Mouse (Mus musculus): ENCODE results near the gene Chchd6. TPM values are rescaled to one million over a fixed set of nuclear protein-coding genes. Genes with fewer than 3 reads are reported as not detected.

The Chchd6 gene
- total RNA-seq, 2 experiments from 2014 or later: 79.1 to 83.9 TPM

- intact Hi-C loops (cut with DNase I): no loop called here
- DNase-seq (ENCODE audit: low spot score in 2 of 2): no peak
These were observed 245.4 kb downstream of the Chchd6 start for GRCm38 (mm10) chr6:89350037-89350515.

- no peak for DNase-seq (ENCODE audit: low spot score in 2 of 2)
- intact Hi-C loops (cut with DNase I): no loop called here
These were observed 247.1 kb downstream of the Chchd6 start for GRCm38 (mm10) chr6:89348363-89348762.

- intact Hi-C loops (cut with DNase I): no loop called here
- DNase-seq (ENCODE audit: low spot score in 2 of 2): no peak
These were observed 247.7 kb downstream of the Chchd6 start for GRCm38 (mm10) chr6:89347792-89348191.

GRCm38 (mm10) chr6:89345855-89346254 lies 249.6 kb downstream of the Chchd6 start:
- intact Hi-C loops (cut with DNase I): no loop called here
- no peak for DNase-seq (ENCODE audit: low spot score in 2 of 2)

- intact Hi-C loops (cut with DNase I): no loop called here
These were observed 250.0 kb downstream of the Chchd6 start for GRCm38 (mm10) chr6:89345486-89345785.

GRCm38 (mm10) chr6:89344613-89345485 lies 250.6 kb downstream of the Chchd6 start:
- intact Hi-C loops (cut with DNase I): no loop called here
- DNase-seq (ENCODE audit: low spot score in 2 of 2): no peak

More at GRCm38 (mm10) chr6:89345486-89345785, 250.0 kb downstream of the Chchd6 start:
- peak in 1 of 2 experiments; percentile 67 for DNase-seq (ENCODE audit: low spot score in 2 of 2)

- DNase-seq (ENCODE audit: low spot score in 2 of 2): no peak
- intact Hi-C loops (cut with DNase I): no loop called here
These were observed 253.5 kb downstream of the Chchd6 start for GRCm38 (mm10) chr6:89341981-89342380.

GRCm38 (mm10) chr6:89339447-89339846 lies 256.0 kb downstream of the Chchd6 start:
- intact Hi-C loops (cut with DNase I): no loop called here
- no peak for DNase-seq (ENCODE audit: low spot score in 2 of 2)

GRCm38 (mm10) chr6:89338733-89339132 lies 256.7 kb downstream of the Chchd6 start:
- intact Hi-C loops (cut with DNase I): no loop called here
- no peak for DNase-seq (ENCODE audit: low spot score in 2 of 2)

GRCm38 (mm10) chr6:89337574-89337973 lies 257.9 kb downstream of the Chchd6 start:
- peak in 1 of 2 experiments; percentile 72 for DNase-seq (ENCODE audit: low spot score in 2 of 2)
- intact Hi-C loops (cut with DNase I): no loop called here

GRCm38 (mm10) chr6:89333964-89334702 lies 261.3 kb downstream of the Chchd6 start:
- peak in 1 of 2 experiments; percentile 38 for DNase-seq (ENCODE audit: low spot score in 2 of 2)
- intact Hi-C loops (cut with DNase I): no loop called here

Other genes with a start within 250 kb of the Chchd6 start
- 10 to 100 TPM; 59.4 to 74.6 TPM for gene Plxna1, start 233.0 kb downstream of the Chchd6 start, total RNA-seq (2021)
- 1 to 10 TPM; 3.6 to 3.9 TPM for gene Txnrd3, start 48.3 kb upstream of the Chchd6 start, total RNA-seq (2021)
- gene Vmn1r40, start 111.9 kb upstream of the Chchd6 start, total RNA-seq (2021): not detected
- gene Vmn1r41, start 145.1 kb upstream of the Chchd6 start, total RNA-seq (2021): not detected